Mouse (Mus musculus) ES-Bruce4 (cell line): Measurements from ENCODE around the gene Timm10.
A peak's percentile ranks its signal among the peaks of the same experiment; 100 is the strongest.

Source experiments
- CTCF ChIP-seq: IDR thresholded peaks from one replicate; pipeline ENCODE4 v1.8.1; 2011; ENCODE audit warnings: low read depth, low read length
- EP300 ChIP-seq: IDR thresholded peaks from 2 replicates; pipeline ENCODE4 v1.6.1; 2011; ENCODE audit warnings: low read depth, low read length; ENCODE audit not compliant: insufficient read depth
- POLR2A ChIP-seq: IDR thresholded peaks from one replicate; pipeline ENCODE4 v1.8.1; 2011; ENCODE audit warnings: low read length; ENCODE audit not compliant: insufficient read depth

GRCm38 (mm10) chr2:84837817-84838592 lies 11.2 kb downstream of the Timm10 start:
- no peak for TF ChIP-seq POLR2A
- TF ChIP-seq CTCF = no peak
- peak; percentile 97 for TF ChIP-seq EP300
